Mouse (Mus musculus) neural tube, embryonic 11.5 days (tissue): ENCODE data around the gene Prdx3. TPM values are rescaled to one million over a fixed set of nuclear protein-coding genes. Genes with fewer than 3 reads are reported as not detected.

Source experiments
- ATAC-seq: fragments of 200-750 bp; cut with Nextera tagmentation; 2 replicates; pipeline ENCODE4 v1.8.0; 2017; ENCODE audit warnings: moderate number of reproducible peaks, mild to moderate bottlenecking, moderate TSS enrichment, moderate library complexity; ENCODE audit not compliant: insufficient read depth, low FRiP score, low TSS enrichment
- DNase-seq: peaks from one replicate; pipeline ENCODE4 v3.0.0-alpha.2; 2015; ENCODE audit warnings: low spot score
- H3K27ac ChIP-seq: fragments of 300-500 bp; sonication (generic); 2 replicates; pipeline ENCODE4 v1.5.1; 2014; ENCODE audit warnings: low read depth, mild to moderate bottlenecking, low read length
- H3K27me3 ChIP-seq: fragments of 300-500 bp; sonication (generic); 2 replicates; pipeline ENCODE4 v1.6.1; 2014; ENCODE audit warnings: mild to moderate bottlenecking, low read length, mixed read lengths; ENCODE audit not compliant: control insufficient read depth, insufficient read depth
- H3K36me3 ChIP-seq: fragments of 300-500 bp; sonication (generic); 2 replicates; pipeline ENCODE4 v1.6.1; 2014; ENCODE audit warnings: mild to moderate bottlenecking, low read length, moderate library complexity, mixed read lengths; ENCODE audit not compliant: control insufficient read depth, insufficient read depth
- H3K4me1 ChIP-seq: fragments of 300-500 bp; sonication (generic); 2 replicates; pipeline ENCODE4 v1.6.1; 2014; ENCODE audit warnings: low read length, mixed read lengths; ENCODE audit not compliant: control insufficient read depth, insufficient read depth
- H3K4me2 ChIP-seq: fragments of 300-500 bp; sonication (generic); 2 replicates; pipeline ENCODE4 v1.6.1; 2014; ENCODE audit warnings: low read depth, mild to moderate bottlenecking, moderate library complexity
- H3K4me3 ChIP-seq: fragments of 300-500 bp; sonication (generic); 2 replicates; pipeline ENCODE4 v1.5.1; 2014; ENCODE audit warnings: low read depth, low read length
- H3K9ac ChIP-seq: fragments of 300-500 bp; sonication (generic); 2 replicates; pipeline ENCODE4 v1.6.1; 2014; ENCODE audit warnings: mild to moderate bottlenecking, low read length
- H3K9me3 ChIP-seq: fragments of 300-500 bp; sonication (generic); 2 replicates; pipeline ENCODE4 v1.6.1; 2016; ENCODE audit warnings: low read length; ENCODE audit not compliant: control insufficient read depth
- WGBS: fragments of 180-500 bp; shearing (Covaris S2); extraction: QIAGEN DNeasy Blood & Tissue Kit; methylation state at CpG from one replicate; pipeline ENCODE4 v1.1.7; 2014; 5-methylcytosine and 5-hydroxymethylcytosine counted together
- polyA plus RNA-seq: library from polyadenylated mRNA; unstranded; fragments of >200 nt; fragmentation: Nextera tagmentation; extraction: Ambion mirVana; gene quantifications from 2 replicates; pipeline ENCODE4 v1.2.1, GENCODE M21; 2014

Prdx3 gene
- polyA plus RNA-seq, result 115 and 119 TPM in 2 replicates

- peak; percentile 95 for DNase-seq
- Histone ChIP-seq H3K36me3 (no peaks in the 10 kb centered on the region; the same call in 1 of the 2 replicates), H3K27ac (peak within 1 kb of the TSS; percentile 56; the same call in 1 of the 2 replicates), H3K27me3 (no peaks in the 10 kb centered on the region), H3K4me3 (peak within 1 kb of the TSS; percentile 70), H3K4me2 (peak within 1 kb of the TSS; percentile 62), H3K4me1 (no peaks in the 10 kb centered on the region), H3K9me3 (no peaks in the 10 kb centered on the region), H3K9ac (peak within 1 kb of the TSS; percentile 78)
- under 1% methylated on average over 28 of the region's 28 CpGs for WGBS
- peak; percentile 99 for ATAC-seq
Observed at GRCm38 (mm10) chr19:60874064-60874694, at the start of gene Prdx3. Gene Prdx3, minus strand, starts transcription at chr19:60874556.

- Histone ChIP-seq H3K4me1 (no peaks in the 10 kb centered on the region), H3K9me3 (no peaks in the 10 kb centered on the region), H3K27ac (no peak overlapping the region), H3K4me2 (no peak overlapping the region), H3K4me3 (no peak overlapping the region), H3K9ac (no peak overlapping the region), H3K36me3 (no peaks in the 10 kb centered on the region), H3K27me3 (no peaks in the 10 kb centered on the region)
- DNase-seq, result no peak
- no peak for ATAC-seq
- WGBS, result 85% methylated on average over 6 of the region's 6 CpGs
Observed at GRCm38 (mm10) chr19:60916869-60917570, 42.7 kb upstream of the Prdx3 start.

- 88% methylated on average over 3 of the region's 3 CpGs for WGBS
- H3K27ac ChIP-seq, result no peak overlapping the region
- no peaks in the 10 kb centered on the region for H3K36me3 ChIP-seq
- H3K4me2 ChIP-seq, result no peak overlapping the region
- H3K27me3 ChIP-seq, result no peaks in the 10 kb centered on the region
- ATAC-seq (no peak), DNase-seq (no peak)
- no peaks in the 10 kb centered on the region for H3K4me1 ChIP-seq
- H3K9ac ChIP-seq, result no peak overlapping the region
- no peaks in the 10 kb centered on the region for H3K9me3 ChIP-seq
- H3K4me3 ChIP-seq, result no peak overlapping the region
Observed at GRCm38 (mm10) chr19:60915862-60916261, 41.5 kb upstream of the Prdx3 start.

- no peaks in the 10 kb centered on the region for H3K36me3 ChIP-seq
- no peaks in the 10 kb centered on the region for H3K27me3 ChIP-seq
- no peak for ATAC-seq
- H3K4me2 ChIP-seq, result no peak overlapping the region
- no peaks in the 10 kb centered on the region for H3K4me1 ChIP-seq
- no peak overlapping the region for H3K4me3 ChIP-seq
- WGBS, result 79% methylated on average over 4 of the region's 4 CpGs
- H3K9ac ChIP-seq, result no peak overlapping the region
- DNase-seq, result no peak
- no peaks in the 10 kb centered on the region for H3K9me3 ChIP-seq
- no peak overlapping the region for H3K27ac ChIP-seq
Observed at GRCm38 (mm10) chr19:60915236-60915635, 40.9 kb upstream of the Prdx3 start.

GRCm38 (mm10) chr19:60911653-60912052 is 37.3 kb upstream of the Prdx3 start:
- Histone ChIP-seq H3K27me3 (no peaks in the 10 kb centered on the region), H3K27ac (no peak overlapping the region), H3K4me2 (no peak overlapping the region), H3K9ac (no peak overlapping the region), H3K9me3 (no peaks in the 10 kb centered on the region), H3K4me3 (no peak overlapping the region), H3K36me3 (no peaks in the 10 kb centered on the region), H3K4me1 (no peaks in the 10 kb centered on the region)
- DNase-seq, result no peak
- no peak for ATAC-seq
- 80% methylated on average over 2 of the region's 2 CpGs for WGBS

GRCm38 (mm10) chr19:60910304-60910703 is 35.9 kb upstream of the Prdx3 start:
- Histone ChIP-seq H3K27ac (no peak overlapping the region), H3K9ac (no peak overlapping the region), H3K36me3 (no peaks in the 10 kb centered on the region), H3K4me1 (no peaks in the 10 kb centered on the region), H3K27me3 (no peaks in the 10 kb centered on the region), H3K4me3 (no peak overlapping the region), H3K9me3 (no peaks in the 10 kb centered on the region), H3K4me2 (no peak overlapping the region)
- ATAC-seq (no peak), DNase-seq (no peak)

GRCm38 (mm10) chr19:60905477-60905876 is 31.1 kb upstream of the Prdx3 start:
- no peak overlapping the region for H3K9ac ChIP-seq
- H3K4me3 ChIP-seq, result no peak overlapping the region
- WGBS, result 97% methylated on average over 5 of the region's 5 CpGs
- H3K9me3 ChIP-seq, result no peaks in the 10 kb centered on the region
- H3K27me3 ChIP-seq, result no peaks in the 10 kb centered on the region
- no peak overlapping the region for H3K27ac ChIP-seq
- DNase-seq, result no peak
- no peaks in the 10 kb centered on the region for H3K4me1 ChIP-seq
- no peaks in the 10 kb centered on the region for H3K36me3 ChIP-seq
- no peak for ATAC-seq
- no peak overlapping the region for H3K4me2 ChIP-seq

- Histone ChIP-seq H3K4me3 (no peak overlapping the region), H3K27ac (no peak overlapping the region), H3K4me1 (no peaks in the 10 kb centered on the region), H3K27me3 (no peaks in the 10 kb centered on the region), H3K9me3 (no peaks in the 10 kb centered on the region), H3K9ac (no peak overlapping the region), H3K4me2 (no peak overlapping the region), H3K36me3 (no peaks in the 10 kb centered on the region)
- no peak for DNase-seq
- ATAC-seq, result no peak
- WGBS, result 80% methylated on average over 1 of the region's 1 CpGs
Observed at GRCm38 (mm10) chr19:60903971-60904370, 29.6 kb upstream of the Prdx3 start.

GRCm38 (mm10) chr19:60903139-60903538 is 28.8 kb upstream of the Prdx3 start:
- 70% methylated on average over 1 of the region's 1 CpGs for WGBS
- no peaks in the 10 kb centered on the region for H3K27me3 ChIP-seq
- H3K36me3 ChIP-seq, result no peaks in the 10 kb centered on the region
- H3K4me2 ChIP-seq, result no peak overlapping the region
- DNase-seq (no peak), ATAC-seq (no peak)
- H3K4me3 ChIP-seq, result no peak overlapping the region
- H3K4me1 ChIP-seq, result no peaks in the 10 kb centered on the region
- no peaks in the 10 kb centered on the region for H3K9me3 ChIP-seq
- no peak overlapping the region for H3K27ac ChIP-seq
- no peak overlapping the region for H3K9ac ChIP-seq
